Mouse (Mus musculus) liver, embryonic 18 days (tissue): ENCODE measurements around the gene Olfr557. TPM values are rescaled to one million over a fixed set of nuclear protein-coding genes. Genes with fewer than 3 reads are reported as not detected.

ENCODE experiments used
- polyA plus RNA-seq: library from polyadenylated mRNA; depleted of rRNA; stranded (reverse); fragments of >200 nt; gene quantifications from 2 replicates; pipeline ENCODE4 v1.2.3, GENCODE M21; 2012; rRNA removed

The Olfr557 gene
- polyA plus RNA-seq, result not detected in 2 replicates

GRCm38 (mm10) chr7:102695358-102696125, at the start of gene Olfr557:
Gene Olfr557 (plus strand): TSS chr7:102695910.

GRCm38 (mm10) chr7:102658523-102658922, 37.2 kb upstream of the Olfr557 start, which contains the start of gene Olfr555:
Gene Olfr555 (plus strand): TSS chr7:102658823.

GRCm38 (mm10) chr7:102664599-102664998, 31.1 kb upstream of the Olfr557 start, which contains the start of gene Olfr556:
Gene Olfr556 (plus strand): TSS chr7:102664899.

GRCm38 (mm10) chr7:102686944-102687501, 8.7 kb upstream of the Olfr557 start, which contains the start of gene Trim68:
Gene Trim68 (minus strand): TSS chr7:102687327.

GRCm38 (mm10) chr7:102701915-102702314, 6.2 kb downstream of the Olfr557 start, which contains the start of gene Olfr558:
Gene Olfr558 (plus strand): TSS chr7:102702215.

GRCm38 (mm10) chr7:102718970-102719369, 23.3 kb downstream of the Olfr557 start, which contains the start of gene Olfr33:
Gene Olfr33 (minus strand): TSS chr7:102719070.

GRCm38 (mm10) chr7:102727391-102727790, 31.7 kb downstream of the Olfr557 start, which contains the start of gene Olfr559:
Gene Olfr559 (minus strand): TSS chr7:102727491.

Other genes starting within 250 kb of the Olfr557 start
- not detected in 2 replicates for gene Olfr543, start 214.2 kb upstream of the Olfr557 start, polyA plus RNA-seq
- not detected in 2 replicates for gene Olfr544, start 207.6 kb upstream of the Olfr557 start, polyA plus RNA-seq
- gene Olfr545, start 196.3 kb upstream of the Olfr557 start, polyA plus RNA-seq, result not detected in 2 replicates
- not detected in 2 replicates for gene Olfr547, start 161.2 kb upstream of the Olfr557 start, polyA plus RNA-seq
- gene Olfr548-ps1, start 155.0 kb upstream of the Olfr557 start, polyA plus RNA-seq, result not detected in 2 replicates
- not detected in 2 replicates for gene Olfr549, start 146.0 kb upstream of the Olfr557 start, polyA plus RNA-seq
- gene Trim21, start 130.4 kb upstream of the Olfr557 start, polyA plus RNA-seq, result 6.6 and 7.2 TPM in 2 replicates
- not detected in 2 replicates for gene Olfr550, start 124.5 kb upstream of the Olfr557 start, polyA plus RNA-seq
- not detected in 2 replicates for gene Olfr551, start 104.0 kb upstream of the Olfr557 start, polyA plus RNA-seq
- gene Olfr552, start 98.1 kb upstream of the Olfr557 start, polyA plus RNA-seq, result not detected in 2 replicates
- gene Olfr553, start 77.7 kb upstream of the Olfr557 start, polyA plus RNA-seq, result not detected in 2 replicates
- not detected in 2 replicates for gene Olfr554, start 57.5 kb upstream of the Olfr557 start, polyA plus RNA-seq
- not detected in 2 replicates for gene Olfr555, start 37.1 kb upstream of the Olfr557 start, polyA plus RNA-seq
- not detected in 2 replicates for gene Olfr556, start 31.0 kb upstream of the Olfr557 start, polyA plus RNA-seq
- 3.2 and 3.4 TPM in 2 replicates for gene Trim68, start 8.6 kb upstream of the Olfr557 start, polyA plus RNA-seq
- gene Olfr558, start 6.3 kb downstream of the Olfr557 start, polyA plus RNA-seq, result 0.02 TPM in 2 replicates
- not detected in 2 replicates for gene Olfr33, start 23.2 kb downstream of the Olfr557 start, polyA plus RNA-seq
- not detected in 2 replicates for gene Olfr559, start 31.6 kb downstream of the Olfr557 start, polyA plus RNA-seq
- gene Olfr560, start 63.5 kb downstream of the Olfr557 start, polyA plus RNA-seq, result not detected in 2 replicates
- 0.24 and 0.48 TPM in 2 replicates for gene Olfr78, start 63.6 kb downstream of the Olfr557 start, polyA plus RNA-seq
- 0.05 TPM in 1 of 2 replicates, not detected in the other for gene Olfr561, start 75.3 kb downstream of the Olfr557 start, polyA plus RNA-seq
- not detected in 2 replicates for gene Olfr564, start 107.6 kb downstream of the Olfr557 start, polyA plus RNA-seq
- not detected in 2 replicates for gene Olfr566, start 162.9 kb downstream of the Olfr557 start, polyA plus RNA-seq
- gene Olfr568, start 181.2 kb downstream of the Olfr557 start, polyA plus RNA-seq, result not detected in 2 replicates
- gene Olfr569, start 195.0 kb downstream of the Olfr557 start, polyA plus RNA-seq, result not detected in 2 replicates
- not detected in 2 replicates for gene Olfr570, start 198.7 kb downstream of the Olfr557 start, polyA plus RNA-seq
- not detected in 2 replicates for gene Olfr571, start 221.6 kb downstream of the Olfr557 start, polyA plus RNA-seq
- gene Olfr572, start 228.5 kb downstream of the Olfr557 start, polyA plus RNA-seq, result not detected in 2 replicates
- gene Olfr573-ps1, start 246.7 kb downstream of the Olfr557 start, polyA plus RNA-seq, result not detected in 2 replicates